Mouse (Mus musculus): ENCODE measurements around the gene Ramp1. TPM values are rescaled to one million over a fixed set of nuclear protein-coding genes. Genes with fewer than 3 reads are reported as not detected.
A peak's percentile ranks its signal among the peaks of the same experiment; 100 is the strongest.

Gene Ramp1
- polyA plus RNA-seq, 1 experiment from 2014 or later = 25.8 TPM

GRCm38 (mm10) chr1:91201122-91201521 is 21.5 kb downstream of the Ramp1 start:
- Histone ChIP-seq H3K36me3 (peaks cover 5% of the 10 kb centered on the region), H3K27ac (replicated peaks) (no peak overlapping the region), H3K9me3 (no peaks in the 10 kb centered on the region), H3K9ac (peak overlapping the region; percentile 5; the same call in 1 of the 2 replicates), H3K27me3 (replicated peaks) (no peaks in the 10 kb centered on the region), H3K4me2 (no peak overlapping the region), H3K4me1 (peaks cover 12% of the 10 kb centered on the region), H3K4me3 (no peak overlapping the region)
- ATAC-seq (ENCODE audit: extremely low read depth, insufficient number of reproducible peaks, low FRiP score, low TSS enrichment) = no peak
- WGBS = 33% methylated on average over 3 of the region's 3 CpGs

- Histone ChIP-seq H3K27ac (replicated peaks) (no peak overlapping the region), H3K9ac (no peak overlapping the region), H3K4me2 (no peak overlapping the region), H3K4me1 (peaks cover 24% of the 10 kb centered on the region), H3K36me3 (peaks cover 3% of the 10 kb centered on the region), H3K4me3 (no peak overlapping the region), H3K27me3 (replicated peaks) (no peaks in the 10 kb centered on the region), H3K9me3 (no peaks in the 10 kb centered on the region)
- WGBS = 75% methylated on average over 5 of the region's 5 CpGs
- no peak for ATAC-seq (ENCODE audit: extremely low read depth, insufficient number of reproducible peaks, low FRiP score, low TSS enrichment)
Measured at GRCm38 (mm10) chr1:91204221-91204765, 24.7 kb downstream of the Ramp1 start.

- H3K9me3 ChIP-seq = no peaks in the 10 kb centered on the region
- ATAC-seq (ENCODE audit: extremely low read depth, insufficient number of reproducible peaks, low FRiP score, low TSS enrichment) = no peak
- H3K27me3 ChIP-seq (replicated peaks) = no peaks in the 10 kb centered on the region
- H3K4me1 ChIP-seq = peaks cover 35% of the 10 kb centered on the region
- WGBS = 76% methylated on average over 6 of the region's 6 CpGs
- no peak overlapping the region for H3K4me3 ChIP-seq
- H3K4me2 ChIP-seq = no peak overlapping the region
- no peaks in the 10 kb centered on the region for H3K36me3 ChIP-seq
- no peak overlapping the region for H3K27ac ChIP-seq (replicated peaks)
- H3K9ac ChIP-seq = no peak overlapping the region
Measured at GRCm38 (mm10) chr1:91205651-91206050, 26.0 kb downstream of the Ramp1 start.

GRCm38 (mm10) chr1:91206336-91206735 is 26.7 kb downstream of the Ramp1 start:
- H3K4me1 ChIP-seq = peaks cover 36% of the 10 kb centered on the region
- H3K4me2 ChIP-seq = no peak overlapping the region
- H3K27ac ChIP-seq (replicated peaks) = no peak overlapping the region
- no peaks in the 10 kb centered on the region for H3K36me3 ChIP-seq
- H3K4me3 ChIP-seq = no peak overlapping the region
- ATAC-seq (ENCODE audit: extremely low read depth, insufficient number of reproducible peaks, low FRiP score, low TSS enrichment) = no peak
- H3K9me3 ChIP-seq = no peaks in the 10 kb centered on the region
- H3K9ac ChIP-seq = no peak overlapping the region
- 71% methylated on average over 8 of the region's 8 CpGs for whole genome bisulfite sequencing
- no peaks in the 10 kb centered on the region for H3K27me3 ChIP-seq (replicated peaks)

- Histone ChIP-seq H3K4me1 (peaks cover 41% of the 10 kb centered on the region), H3K4me3 (no peak overlapping the region), H3K9ac (no peak overlapping the region), H3K27ac (replicated peaks) (no peak overlapping the region), H3K9me3 (no peaks in the 10 kb centered on the region), H3K27me3 (replicated peaks) (no peaks in the 10 kb centered on the region), H3K36me3 (no peaks in the 10 kb centered on the region), H3K4me2 (no peak overlapping the region)
- ATAC-seq (ENCODE audit: extremely low read depth, insufficient number of reproducible peaks, low FRiP score, low TSS enrichment) = no peak
- WGBS = 65% methylated on average over 5 of the region's 5 CpGs
Measured at GRCm38 (mm10) chr1:91206873-91207272, 27.3 kb downstream of the Ramp1 start.

GRCm38 (mm10) chr1:91207334-91208074 is 27.9 kb downstream of the Ramp1 start:
- Histone ChIP-seq H3K4me1 (peaks cover 43% of the 10 kb centered on the region), H3K9me3 (no peaks in the 10 kb centered on the region), H3K4me3 (no peak overlapping the region), H3K27me3 (replicated peaks) (no peaks in the 10 kb centered on the region), H3K9ac (no peak overlapping the region), H3K4me2 (no peak overlapping the region), H3K36me3 (no peaks in the 10 kb centered on the region), H3K27ac (replicated peaks) (no peak overlapping the region)
- WGBS = 75% methylated on average over 3 of the region's 3 CpGs
- ATAC-seq (ENCODE audit: extremely low read depth, insufficient number of reproducible peaks, low FRiP score, low TSS enrichment) = no peak

- Histone ChIP-seq H3K4me2 (no peak overlapping the region), H3K27me3 (replicated peaks) (no peaks in the 10 kb centered on the region)
- peak; percentile 37; the same call in 1 of the 2 replicates for ATAC-seq (ENCODE audit: extremely low read depth, insufficient number of reproducible peaks, low FRiP score, low TSS enrichment)
Measured at GRCm38 (mm10) chr1:91209343-91209742, 29.7 kb downstream of the Ramp1 start.

GRCm38 (mm10) chr1:91209785-91210184 is 30.2 kb downstream of the Ramp1 start:
- no peaks in the 10 kb centered on the region for H3K27me3 ChIP-seq (replicated peaks)
- ATAC-seq (ENCODE audit: extremely low read depth, insufficient number of reproducible peaks, low FRiP score, low TSS enrichment) = no peak
- H3K4me3 ChIP-seq = no peak overlapping the region
- H3K9ac ChIP-seq = peak overlapping the region; percentile 74
- peaks cover 56% of the 10 kb centered on the region for H3K4me1 ChIP-seq
- H3K27ac ChIP-seq (replicated peaks) = peak overlapping the region; percentile 93
- H3K9me3 ChIP-seq = no peaks in the 10 kb centered on the region
- H3K4me2 ChIP-seq = no peak overlapping the region
- 59% methylated on average over 6 of the region's 6 CpGs for WGBS
- no peaks in the 10 kb centered on the region for H3K36me3 ChIP-seq

More at GRCm38 (mm10) chr1:91209343-91209742, 29.7 kb downstream of the Ramp1 start:
- no peaks in the 10 kb centered on the region for H3K36me3 ChIP-seq
- peak overlapping the region; percentile 93 for H3K27ac ChIP-seq (replicated peaks)
- 41% methylated on average over 6 of the region's 6 CpGs for WGBS
- H3K4me1 ChIP-seq = peaks cover 55% of the 10 kb centered on the region
- H3K4me3 ChIP-seq = no peak overlapping the region
- H3K9ac ChIP-seq = peak overlapping the region; percentile 74
- no peaks in the 10 kb centered on the region for H3K9me3 ChIP-seq

- H3K27ac ChIP-seq (replicated peaks) = peak overlapping the region; percentile 93
- no peaks in the 10 kb centered on the region for H3K36me3 ChIP-seq
- no peaks in the 10 kb centered on the region for H3K27me3 ChIP-seq (replicated peaks)
- H3K4me1 ChIP-seq = peaks cover 70% of the 10 kb centered on the region
- ATAC-seq (ENCODE audit: extremely low read depth, insufficient number of reproducible peaks, low FRiP score, low TSS enrichment) = peak; percentile 28; the same call in 1 of the 2 replicates
- 60% methylated on average over 1 of the region's 1 CpGs for WGBS
- no peak overlapping the region for H3K4me2 ChIP-seq
- H3K9me3 ChIP-seq = no peaks in the 10 kb centered on the region
- H3K4me3 ChIP-seq = no peak overlapping the region
- H3K9ac ChIP-seq = no peak overlapping the region
Measured at GRCm38 (mm10) chr1:91211099-91211498, 31.5 kb downstream of the Ramp1 start.

- H3K9ac ChIP-seq = peak overlapping the region; percentile 66
- H3K9me3 ChIP-seq = no peaks in the 10 kb centered on the region
- H3K27ac ChIP-seq (replicated peaks) = peak overlapping the region; percentile 93
- H3K27me3 ChIP-seq (replicated peaks) = no peaks in the 10 kb centered on the region
- 30% methylated on average over 7 of the region's 7 CpGs for WGBS
- H3K4me1 ChIP-seq = peaks cover 75% of the 10 kb centered on the region
- no peak overlapping the region for H3K4me2 ChIP-seq
- H3K36me3 ChIP-seq = no peaks in the 10 kb centered on the region
- H3K4me3 ChIP-seq = no peak overlapping the region
- no peak; the same call in 1 of the 2 replicates for ATAC-seq (ENCODE audit: extremely low read depth, insufficient number of reproducible peaks, low FRiP score, low TSS enrichment)
Measured at GRCm38 (mm10) chr1:91211591-91212008, 32.0 kb downstream of the Ramp1 start.

- Histone ChIP-seq H3K4me1 (peaks cover 74% of the 10 kb centered on the region), H3K9me3 (no peaks in the 10 kb centered on the region), H3K9ac (no peak overlapping the region), H3K4me2 (no peak overlapping the region), H3K27me3 (replicated peaks) (no peaks in the 10 kb centered on the region), H3K27ac (replicated peaks) (peak overlapping the region; percentile 96), H3K4me3 (no peak overlapping the region), H3K36me3 (no peaks in the 10 kb centered on the region)
- ATAC-seq (ENCODE audit: extremely low read depth, insufficient number of reproducible peaks, low FRiP score, low TSS enrichment) = no peak
- WGBS = 67% methylated on average over 1 of the region's 1 CpGs
Measured at GRCm38 (mm10) chr1:91215264-91215663, 35.6 kb downstream of the Ramp1 start.

- H3K9ac ChIP-seq = peak overlapping the region; percentile 24; the same call in 1 of the 2 replicates
Measured at GRCm38 (mm10) chr1:91215981-91216380, 36.4 kb downstream of the Ramp1 start.

More at GRCm38 (mm10) chr1:91215981-91216380, 36.4 kb downstream of the Ramp1 start:
- H3K27ac ChIP-seq (replicated peaks) = peak overlapping the region; percentile 96
- ATAC-seq (ENCODE audit: extremely low read depth, insufficient number of reproducible peaks, low FRiP score, low TSS enrichment) = no peak
- WGBS = 21% methylated on average over 1 of the region's 1 CpGs
- no peaks in the 10 kb centered on the region for H3K27me3 ChIP-seq (replicated peaks)
- H3K36me3 ChIP-seq = no peaks in the 10 kb centered on the region
- no peak overlapping the region for H3K4me2 ChIP-seq
- no peaks in the 10 kb centered on the region for H3K9me3 ChIP-seq
- H3K4me1 ChIP-seq = peaks cover 67% of the 10 kb centered on the region
- no peak overlapping the region for H3K4me3 ChIP-seq
